Mouse (Mus musculus) stomach, embryonic 16.5 days (tissue): ENCODE results near the gene Hif1an. TPM values are rescaled to one million over a fixed set of nuclear protein-coding genes. Genes with fewer than 3 reads are reported as not detected.
A peak's percentile ranks its signal among the peaks of the same experiment; 100 is the strongest.

Source experiments
- ATAC-seq: fragments of 200-750 bp; cut with Nextera tagmentation; 2 replicates; pipeline ENCODE4 v1.8.0; 2017; ENCODE audit warnings: moderate number of reproducible peaks, moderate TSS enrichment; ENCODE audit not compliant: insufficient read depth, low FRiP score
- H3K27ac ChIP-seq: fragments of 300-500 bp; sonication (generic); 2 replicates; pipeline ENCODE4 v1.5.1; 2014; ENCODE audit warnings: low read length
- H3K27me3 ChIP-seq: fragments of 300-500 bp; sonication (generic); 2 replicates; pipeline ENCODE4 v1.6.1; 2014; ENCODE audit warnings: low read length, control low read depth, mixed read lengths; ENCODE audit not compliant: control insufficient read depth, insufficient read depth
- H3K36me3 ChIP-seq: fragments of 300-500 bp; sonication (generic); 2 replicates; pipeline ENCODE4 v1.6.1; 2014; ENCODE audit warnings: low read length; ENCODE audit not compliant: control insufficient read depth, insufficient read depth
- H3K4me1 ChIP-seq: fragments of 300-500 bp; sonication (generic); 2 replicates; pipeline ENCODE4 v1.6.1; 2014; ENCODE audit warnings: low read length, control low read depth, mixed read lengths; ENCODE audit not compliant: control insufficient read depth, insufficient read depth
- H3K4me2 ChIP-seq: fragments of 300-500 bp; sonication (generic); 2 replicates; pipeline ENCODE4 v1.6.1; 2014; ENCODE audit warnings: low read depth, low read length, mixed read lengths
- H3K4me3 ChIP-seq: fragments of 300-500 bp; sonication (generic); replicated peaks from 2 replicates; pipeline ENCODE4 v1.5.1; 2014; ENCODE audit warnings: mild to moderate bottlenecking, low read length
- H3K9ac ChIP-seq: fragments of 300-500 bp; sonication (generic); 2 replicates; pipeline ENCODE4 v1.6.1; 2014; ENCODE audit warnings: low read length
- H3K9me3 ChIP-seq: fragments of 300-500 bp; sonication (generic); replicated peaks from 2 replicates; pipeline ENCODE4 v1.6.1; 2016; ENCODE audit warnings: low read length, control low read depth; ENCODE audit not compliant: control insufficient read depth
- WGBS: fragments of 180-500 bp; shearing (Covaris S2); extraction: QIAGEN DNeasy Blood & Tissue Kit; methylation state at CpG from one replicate; pipeline ENCODE4 v1.1.7; 2014; 5-methylcytosine and 5-hydroxymethylcytosine counted together
- polyA plus RNA-seq: library from polyadenylated mRNA; unstranded; fragments of >200 nt; fragmentation: Nextera tagmentation; extraction: Ambion mirVana; gene quantifications from 2 replicates; pipeline ENCODE4 v1.2.1, GENCODE M21; 2015

The Hif1an gene
- polyA plus RNA-seq, 1 experiment from 2014 or later = 30.7 TPM

DNA sequence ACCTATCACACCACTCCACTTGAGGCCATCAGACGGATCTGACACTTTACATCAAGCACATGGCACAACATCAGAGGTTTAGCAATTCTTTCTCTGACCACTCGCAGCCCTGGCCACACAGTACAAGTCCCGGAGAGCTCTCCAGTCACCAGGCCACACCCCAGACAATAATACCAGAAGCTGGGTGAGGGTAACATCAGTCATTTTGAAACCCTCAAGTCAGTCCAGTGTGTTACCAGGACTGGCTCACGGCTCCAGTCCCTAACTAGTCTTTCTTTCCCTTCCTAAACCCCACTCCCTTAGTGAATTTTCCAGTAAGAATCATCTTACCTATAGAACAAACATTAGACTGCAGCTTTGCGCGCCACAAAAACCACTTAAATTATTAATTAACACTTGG lies 32.6 kb upstream of the Hif1an start:
- no peaks in the 10 kb centered on the region for H3K36me3 ChIP-seq
- H3K27ac ChIP-seq = no peak overlapping the region
- H3K9me3 ChIP-seq = no peaks in the 10 kb centered on the region
- H3K27me3 ChIP-seq = 0 out of 2 replicates have a peak, but pooled peaks cover 2% of the 10 kb centered on the region
- no peak overlapping the region for H3K4me3 ChIP-seq
- 78% methylated on average over 6 of the region's 6 CpGs for WGBS
- no peak overlapping the region for H3K9ac ChIP-seq
- no peak for ATAC-seq
- no peaks in the 10 kb centered on the region for H3K4me1 ChIP-seq
- no peak overlapping the region for H3K4me2 ChIP-seq

DNA sequence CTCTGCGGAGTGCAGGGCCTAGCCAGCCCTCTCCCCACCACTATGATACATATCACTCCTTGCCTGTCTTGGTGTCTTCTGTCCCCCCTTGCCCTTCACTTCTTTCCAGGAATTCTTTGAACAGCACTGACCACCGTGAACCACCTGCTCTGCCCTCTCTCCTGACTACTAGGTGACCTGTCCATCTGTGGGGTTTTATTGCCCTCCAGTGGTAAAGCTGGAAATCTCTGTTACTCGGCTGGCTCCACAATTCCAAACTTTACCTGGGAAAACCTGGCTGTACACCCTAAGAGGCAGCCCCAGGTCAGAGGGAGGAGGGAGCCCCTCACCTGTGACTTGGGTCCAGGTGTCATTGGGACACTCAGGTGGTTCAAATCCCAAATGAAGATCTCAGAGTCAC lies 27.3 kb upstream of the Hif1an start:
- H3K9ac ChIP-seq = no peak overlapping the region
- no peak overlapping the region for H3K27ac ChIP-seq
- H3K9me3 ChIP-seq = no peaks in the 10 kb centered on the region
- WGBS = 28% methylated on average over 3 of the region's 3 CpGs
- H3K36me3 ChIP-seq = no peaks in the 10 kb centered on the region
- no peak for ATAC-seq
- H3K4me2 ChIP-seq = no peak overlapping the region
- no peak overlapping the region for H3K4me3 ChIP-seq
- 0 out of 2 replicates have a peak, but pooled peaks cover 2% of the 10 kb centered on the region for H3K27me3 ChIP-seq
- no peaks in the 10 kb centered on the region for H3K4me1 ChIP-seq

DNA sequence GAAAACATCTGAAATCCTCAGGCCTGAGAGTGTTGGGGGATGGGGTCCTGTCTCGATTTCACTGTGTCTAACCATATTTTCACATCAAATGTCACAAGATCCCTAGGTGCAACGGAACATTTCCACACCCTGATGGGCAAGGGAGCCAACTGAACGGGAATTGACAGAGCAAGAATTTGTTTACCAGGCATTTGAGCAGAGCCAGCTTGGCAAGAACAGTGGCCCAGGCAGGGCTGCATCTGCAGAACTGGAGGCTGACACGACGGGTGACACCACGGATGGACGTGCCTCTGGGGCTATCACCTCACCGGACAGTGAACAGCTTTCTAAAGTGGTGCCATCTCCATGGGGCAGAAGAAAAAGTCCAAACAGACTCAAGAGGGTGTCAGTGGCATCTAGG lies 25.2 kb upstream of the Hif1an start:
- H3K4me3 ChIP-seq = no peak overlapping the region
- H3K36me3 ChIP-seq = no peaks in the 10 kb centered on the region
- no peaks in the 10 kb centered on the region for H3K27me3 ChIP-seq
- no peak for ATAC-seq
- no peak overlapping the region for H3K27ac ChIP-seq
- 78% methylated on average over 8 of the region's 8 CpGs for whole genome bisulfite sequencing
- H3K9me3 ChIP-seq = peaks cover 4% of the 10 kb centered on the region; the same call in 1 of the 2 replicates
- no peak overlapping the region for H3K4me2 ChIP-seq
- H3K9ac ChIP-seq = no peak overlapping the region
- H3K4me1 ChIP-seq = no peaks in the 10 kb centered on the region

DNA sequence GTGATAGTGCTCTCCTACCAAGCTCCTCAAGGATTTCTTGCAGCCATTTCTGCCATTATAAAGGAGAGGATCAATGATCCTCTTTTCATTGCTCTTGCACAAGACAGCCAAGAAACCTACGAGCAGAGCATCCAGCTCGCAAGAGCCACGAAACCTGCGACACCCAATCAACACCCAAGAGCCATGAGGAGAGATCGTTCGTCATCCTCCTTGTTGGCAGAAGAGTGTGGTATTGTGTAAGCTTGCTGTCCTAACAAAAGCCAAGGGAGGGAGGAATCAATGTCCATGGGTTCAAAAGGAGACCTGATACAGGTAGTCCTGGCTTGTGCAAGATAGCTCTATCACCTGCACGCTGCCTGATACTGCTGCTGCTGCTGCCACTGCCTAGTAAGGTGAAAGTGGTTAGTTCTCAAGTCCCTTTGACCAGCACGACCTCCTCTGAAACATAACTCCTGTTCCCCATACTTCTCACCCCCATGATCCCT lies 19.9 kb upstream of the Hif1an start:
- 0 out of 2 replicates have a peak, but pooled peaks cover 5% of the 10 kb centered on the region for H3K4me1 ChIP-seq
- H3K36me3 ChIP-seq = peaks cover 1% of the 10 kb centered on the region; the same call in 1 of the 2 replicates
- H3K4me3 ChIP-seq = no peak overlapping the region
- WGBS = 84% methylated on average over 8 of the region's 8 CpGs
- no peaks in the 10 kb centered on the region; the same call in 1 of the 2 replicates for H3K27me3 ChIP-seq
- peaks cover 4% of the 10 kb centered on the region; the same call in 1 of the 2 replicates for H3K9me3 ChIP-seq
- no peak overlapping the region for H3K9ac ChIP-seq
- no peak overlapping the region for H3K4me2 ChIP-seq
- no peak overlapping the region for H3K27ac ChIP-seq
- ATAC-seq = no peak

DNA sequence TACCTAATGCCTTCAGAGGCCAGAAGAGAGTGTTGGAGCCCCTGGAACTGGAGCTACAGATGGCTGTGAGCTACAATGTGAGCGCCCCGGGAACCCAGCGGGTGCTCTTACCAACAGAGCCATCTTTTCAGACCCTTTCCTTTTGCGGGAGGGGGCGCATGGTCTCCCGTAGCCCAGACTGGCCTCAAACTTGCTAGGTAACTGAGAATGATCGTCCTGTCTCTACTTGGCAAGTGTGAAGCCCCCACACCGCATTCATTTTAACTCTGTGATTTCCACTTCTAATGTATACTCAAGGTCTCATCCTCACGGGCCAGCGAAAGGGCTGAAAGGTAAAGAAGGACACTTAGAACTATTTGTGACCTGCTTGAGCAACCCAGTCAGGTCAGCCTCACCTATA lies 18.3 kb upstream of the Hif1an start:
- Histone ChIP-seq H3K4me1 (0 out of 2 replicates have a peak, but pooled peaks cover 5% of the 10 kb centered on the region), H3K27me3 (no peaks in the 10 kb centered on the region; the same call in 1 of the 2 replicates), H3K9ac (no peak overlapping the region), H3K9me3 (peaks cover 4% of the 10 kb centered on the region; the same call in 1 of the 2 replicates), H3K36me3 (peaks cover 12% of the 10 kb centered on the region; the same call in 1 of the 2 replicates), H3K27ac (no peak overlapping the region), H3K4me3 (no peak overlapping the region), H3K4me2 (no peak overlapping the region)
- WGBS = 65% methylated on average over 10 of the region's 10 CpGs
- ATAC-seq = no peak

DNA sequence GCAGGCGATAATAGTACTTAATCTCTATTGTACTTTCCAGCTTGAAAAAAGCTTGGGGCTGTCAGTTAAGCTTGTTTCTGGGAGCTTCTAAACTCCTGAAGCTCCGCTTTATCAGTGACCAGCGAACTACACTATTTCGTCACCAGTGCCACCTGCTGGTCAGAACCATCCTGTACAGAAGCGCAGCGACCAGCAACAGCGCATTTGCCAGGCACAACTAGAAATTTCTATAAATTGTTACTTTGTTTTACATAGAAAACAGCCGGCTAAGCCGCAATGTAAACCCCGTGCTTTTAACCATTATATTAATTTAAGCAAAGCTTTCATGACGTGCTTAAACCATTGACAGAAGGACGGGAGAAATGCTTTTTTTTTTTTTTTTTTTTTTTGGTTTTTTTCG lies 17.9 kb upstream of the Hif1an start:
- H3K9ac ChIP-seq = no peak overlapping the region
- H3K4me2 ChIP-seq = peak overlapping the region; percentile 74
- H3K27ac ChIP-seq = no peak overlapping the region
- H3K4me1 ChIP-seq = 0 out of 2 replicates have a peak, but pooled peaks cover 5% of the 10 kb centered on the region
- H3K27me3 ChIP-seq = no peaks in the 10 kb centered on the region; the same call in 1 of the 2 replicates
- no peak for ATAC-seq
- peaks cover 13% of the 10 kb centered on the region; the same call in 1 of the 2 replicates for H3K36me3 ChIP-seq
- peak overlapping the region; percentile 51 for H3K4me3 ChIP-seq
- peaks cover 4% of the 10 kb centered on the region; the same call in 1 of the 2 replicates for H3K9me3 ChIP-seq
- 4% methylated on average over 13 of the region's 13 CpGs for WGBS

DNA sequence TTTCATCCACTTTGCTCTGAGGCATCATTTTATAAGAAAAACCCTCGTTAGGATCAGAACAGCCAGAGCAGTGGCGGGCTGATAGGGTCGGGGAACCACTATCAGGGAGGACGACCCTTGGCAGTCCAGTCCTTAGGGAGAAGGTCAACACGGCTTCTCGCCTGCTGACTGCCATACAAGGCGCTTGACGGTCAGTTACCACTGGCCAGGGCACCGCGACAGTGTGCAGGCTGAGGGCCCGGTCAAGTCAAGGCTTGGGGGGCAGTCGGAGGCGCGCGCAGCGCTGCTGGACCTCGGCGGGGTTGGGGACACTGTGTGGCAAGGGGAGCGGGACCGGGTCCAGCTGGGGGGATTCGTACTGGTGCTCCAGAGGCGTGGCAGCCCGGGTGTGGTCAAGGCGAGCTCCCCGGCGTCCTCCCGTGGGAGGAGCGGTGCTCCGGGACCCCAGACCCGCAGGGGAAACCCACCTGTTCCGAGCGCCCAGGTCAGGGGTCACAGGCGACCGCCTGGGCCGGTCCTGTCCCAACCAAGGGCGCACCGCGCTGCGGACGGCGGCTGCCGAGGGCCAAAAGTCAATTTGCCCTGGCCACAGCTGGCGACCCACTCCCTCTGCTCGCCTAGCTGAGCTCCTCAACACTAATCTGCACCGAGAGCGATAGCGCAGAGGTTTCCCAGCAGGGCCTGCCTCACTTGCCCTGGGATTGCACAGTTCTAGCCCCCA lies 17.2 kb upstream of the Hif1an start, which contains the start of gene Sec31b:
Gene Sec31b (minus strand): TSS at position 544 of the 721 bp plus-strand sequence.
- 0 out of 2 replicates have a peak, but pooled peaks cover 5% of the 10 kb centered on the region for H3K4me1 ChIP-seq
- peaks cover 4% of the 10 kb centered on the region; the same call in 1 of the 2 replicates for H3K9me3 ChIP-seq
- peak; percentile 40; the same call in 1 of the 2 replicates for ATAC-seq
- peak within 1 kb of the TSS; percentile 70 for H3K9ac ChIP-seq
- no peak within 1 kb of the TSS for H3K27ac ChIP-seq
- H3K27me3 ChIP-seq = no peaks in the 10 kb centered on the region; the same call in 1 of the 2 replicates
- H3K36me3 ChIP-seq = peaks cover 17% of the 10 kb centered on the region; the same call in 1 of the 2 replicates
- 1% methylated on average over 47 of the region's 47 CpGs for WGBS
- peak within 1 kb of the TSS; percentile 74 for H3K4me2 ChIP-seq
- H3K4me3 ChIP-seq = peak within 1 kb of the TSS; percentile 51

DNA sequence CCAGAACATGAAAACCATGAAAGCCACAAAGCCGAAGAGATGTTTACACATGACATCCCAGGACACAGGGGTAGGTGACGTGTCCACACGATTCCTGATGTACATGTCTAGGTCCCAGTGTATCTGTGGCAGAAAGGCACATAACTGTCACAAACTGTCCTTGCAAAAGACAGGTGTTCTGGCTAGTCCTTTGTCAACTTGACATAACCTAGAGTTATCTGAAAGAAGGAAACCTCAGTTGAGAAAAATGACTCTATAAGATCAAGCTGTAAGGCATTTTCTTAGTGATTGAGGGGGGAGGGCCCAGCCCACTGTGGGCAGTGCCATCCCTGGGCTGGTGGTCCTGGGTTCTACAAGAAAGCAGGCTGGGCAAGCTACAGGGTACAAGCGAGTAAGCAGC lies 9.9 kb upstream of the Hif1an start, which contains the start of gene Gm20538:
Gene Gm20538 (minus strand): TSS at position 101 of the 400 bp plus-strand sequence.
- peaks cover 6% of the 10 kb centered on the region for H3K4me1 ChIP-seq
- no peak within 1 kb of the TSS for H3K4me2 ChIP-seq
- peaks cover 26% of the 10 kb centered on the region for H3K36me3 ChIP-seq
- 94% methylated on average over 4 of the region's 4 CpGs for WGBS
- H3K4me3 ChIP-seq = no peak within 1 kb of the TSS
- no peaks in the 10 kb centered on the region for H3K9me3 ChIP-seq
- H3K9ac ChIP-seq = no peak within 1 kb of the TSS
- H3K27me3 ChIP-seq = no peaks in the 10 kb centered on the region
- ATAC-seq = no peak
- H3K27ac ChIP-seq = no peak within 1 kb of the TSS

DNA sequence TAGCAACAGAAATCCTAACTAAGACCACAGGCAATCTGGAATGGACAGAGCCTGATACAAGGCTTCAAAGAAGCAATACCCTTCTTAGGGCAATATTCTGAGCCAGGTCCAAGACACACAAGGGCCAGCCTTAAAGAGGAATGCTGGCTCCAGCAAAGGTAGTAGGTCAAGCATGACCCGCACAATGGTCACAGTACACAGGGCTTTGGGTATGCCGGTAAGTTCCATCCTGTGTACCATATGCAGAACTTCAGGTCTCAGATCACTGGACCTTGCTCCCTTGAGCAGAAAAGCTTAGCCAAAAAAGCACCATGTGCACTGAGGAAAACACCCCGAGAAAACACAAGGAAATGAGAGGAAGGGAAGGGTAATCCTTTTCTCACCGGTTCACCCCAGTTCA lies 9.4 kb upstream of the Hif1an start:
- no peak for ATAC-seq
- Histone ChIP-seq H3K4me3 (no peak overlapping the region), H3K27ac (no peak overlapping the region), H3K4me2 (no peak overlapping the region), H3K36me3 (peaks cover 20% of the 10 kb centered on the region; the same call in 1 of the 2 replicates), H3K4me1 (peaks cover 6% of the 10 kb centered on the region), H3K9ac (no peak overlapping the region), H3K27me3 (no peaks in the 10 kb centered on the region), H3K9me3 (no peaks in the 10 kb centered on the region)
- 89% methylated on average over 4 of the region's 4 CpGs for WGBS
